Mouse (Mus musculus): ENCODE data around the gene Slf2.

DNA sequence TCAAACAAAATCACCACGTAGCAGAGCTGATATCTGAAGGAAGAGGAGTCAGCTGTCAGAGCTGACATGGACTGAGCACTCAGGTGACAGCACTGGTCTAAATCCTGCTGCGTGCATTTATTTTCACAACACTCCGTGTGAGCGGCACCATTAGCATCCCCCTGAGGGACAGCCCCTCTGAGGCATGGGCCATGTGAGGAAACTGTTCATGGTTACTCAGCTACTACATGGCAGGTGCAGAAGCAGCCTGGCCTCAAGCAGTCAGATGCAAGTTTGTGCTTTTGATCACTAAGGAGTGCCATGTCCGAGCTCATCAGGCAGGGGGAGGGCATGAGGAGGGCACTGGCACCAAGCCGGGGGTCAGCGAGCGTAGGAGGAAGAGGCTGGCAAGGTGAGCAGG, 68.7 kb downstream of the Slf2 start:
- TF ChIP-seq CTCF (IDR thresholded peaks at IDR 0.05; ENCODE audit: low read depth, low read length): no peak
- TF ChIP-seq POLR2A (IDR thresholded peaks at IDR 0.05; ENCODE audit: extremely low read depth, insufficient read depth, low read length): no peak
